Mouse (Mus musculus) lung, postnatal 0 days (tissue): ENCODE measurements around the gene Pla2g12b.

ENCODE experiments used
- CTCF ChIP-seq: IDR thresholded peaks from 2 replicates; pipeline ENCODE4 v1.5.1; 2016; ENCODE audit warnings: antibody characterized with exemption, mild to moderate bottlenecking
- EP300 ChIP-seq: IDR thresholded peaks from 2 replicates; pipeline ENCODE4 v1.6.1; 2016; ENCODE audit warnings: antibody characterized with exemption, mild to moderate bottlenecking, control low read depth

- no peak for TF ChIP-seq CTCF
- no peak for TF ChIP-seq EP300
These were observed 56.3 kb downstream of the Pla2g12b start for GRCm38 (mm10) chr10:59459767-59460166.
